Mouse (Mus musculus): Measurements from ENCODE around the gene Esrrb. TPM values are rescaled to one million over a fixed set of nuclear protein-coding genes. Genes with fewer than 3 reads are reported as not detected.

The Esrrb gene
- total RNA-seq, 2 experiments from 2014 or later = 11.0 to 15.4 TPM

DNA sequence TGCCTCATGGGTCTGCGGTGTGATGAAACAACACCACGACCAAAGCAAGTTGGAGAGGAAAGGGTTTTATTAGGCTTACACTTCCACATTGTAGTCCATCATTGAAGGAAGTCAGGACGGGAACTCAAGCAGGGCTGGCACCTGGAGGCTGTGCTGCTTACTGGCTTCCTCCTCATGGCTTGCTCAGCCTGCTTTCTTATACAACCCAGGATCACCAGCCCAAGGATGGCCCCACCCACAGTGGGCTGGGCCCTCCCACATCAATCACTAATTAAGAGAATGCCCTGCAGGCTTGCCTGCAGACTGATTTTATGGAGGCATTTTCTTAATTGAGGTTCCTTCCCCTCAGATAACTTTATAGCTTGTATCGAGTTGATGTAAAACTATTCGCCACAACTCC, 129.1 kb downstream of the Esrrb start:
- no peak for DNase-seq
- intact Hi-C loops (cut with DNase I) = no loop called here

DNA sequence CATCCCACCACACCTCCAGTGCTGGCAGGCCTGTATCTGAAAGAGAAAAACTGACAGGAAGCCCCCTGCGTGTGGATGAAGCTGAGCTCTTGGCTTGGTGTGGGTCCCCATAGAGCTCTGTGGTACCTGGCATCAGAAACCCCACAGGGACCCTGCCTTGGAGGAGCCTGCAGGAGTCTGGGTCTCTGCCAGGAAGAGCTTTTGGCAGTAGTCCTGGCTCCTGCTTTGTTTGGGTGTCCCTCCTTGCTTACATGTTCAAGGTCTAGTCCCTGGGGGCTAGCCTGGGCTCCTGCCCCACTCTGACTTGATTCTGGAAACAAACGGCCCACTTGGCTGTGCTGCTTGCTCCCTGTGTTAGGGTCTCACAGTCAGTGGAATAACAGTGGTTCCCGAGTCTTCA, 130.6 kb downstream of the Esrrb start:
- peak in 1 of 2 experiments; percentile 27 for DNase-seq
- intact Hi-C loops (cut with DNase I) = no loop called here

DNA sequence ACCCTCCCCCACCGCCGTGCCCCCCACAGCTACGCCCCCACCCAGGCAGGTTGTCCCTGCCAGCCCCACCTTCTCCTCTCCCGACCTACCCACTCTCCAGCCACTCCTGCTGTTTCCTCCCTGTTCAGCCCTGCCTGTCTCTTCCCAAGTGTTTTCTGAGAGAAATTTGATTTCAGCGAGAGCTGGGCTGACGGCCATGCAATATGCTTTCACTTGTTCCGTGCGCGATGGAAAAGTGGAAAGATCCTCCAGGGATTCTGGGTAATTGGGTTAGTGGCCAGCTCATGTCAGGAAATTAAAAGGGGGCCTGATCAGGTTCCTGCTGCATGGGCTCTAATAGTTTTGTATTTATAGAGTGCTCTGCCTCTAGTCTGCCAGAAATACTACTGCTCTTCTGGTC, 131.9 kb downstream of the Esrrb start:
- intact Hi-C loops (cut with DNase I) = no loop called here
- peak; percentile 34 to 36 for DNase-seq

DNA sequence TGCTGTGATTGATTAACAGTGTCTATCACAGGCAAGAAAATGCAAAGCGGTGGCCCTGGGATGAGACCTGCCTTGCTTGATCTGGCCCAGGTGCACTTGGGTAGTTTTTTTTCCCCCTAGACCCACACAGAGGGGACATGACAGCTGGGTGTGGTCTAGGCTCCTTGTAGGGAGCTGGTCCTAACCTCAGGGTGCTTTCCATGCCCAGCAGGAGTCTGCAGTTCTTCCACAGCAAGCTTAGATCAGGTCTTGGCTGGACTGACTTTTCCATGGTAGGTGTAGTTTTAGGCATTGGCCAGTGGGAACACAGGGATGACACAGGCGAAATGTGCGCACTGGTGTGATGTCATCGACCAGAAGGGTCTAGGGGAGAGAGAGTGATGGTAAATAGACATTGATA, 136.2 kb downstream of the Esrrb start:
- DNase-seq = no peak
- intact Hi-C loops (cut with DNase I) = loop anchor here (5.0 kb wide), 1 partner anchor 115 kb away; no protein-coding TSS in a partner anchor

GRCm38 (mm10) chr12:86498765-86499164, 137.8 kb downstream of the Esrrb start:
- DNase-seq = peak; percentile 93 to 94
- intact Hi-C loops (cut with DNase I) = loop anchor here (5.0 kb wide), 1 partner anchor 114 kb away; no protein-coding TSS in a partner anchor

GRCm38 (mm10) chr12:86501728-86502127, 140.8 kb downstream of the Esrrb start:
- DNase-seq = no peak

DNA sequence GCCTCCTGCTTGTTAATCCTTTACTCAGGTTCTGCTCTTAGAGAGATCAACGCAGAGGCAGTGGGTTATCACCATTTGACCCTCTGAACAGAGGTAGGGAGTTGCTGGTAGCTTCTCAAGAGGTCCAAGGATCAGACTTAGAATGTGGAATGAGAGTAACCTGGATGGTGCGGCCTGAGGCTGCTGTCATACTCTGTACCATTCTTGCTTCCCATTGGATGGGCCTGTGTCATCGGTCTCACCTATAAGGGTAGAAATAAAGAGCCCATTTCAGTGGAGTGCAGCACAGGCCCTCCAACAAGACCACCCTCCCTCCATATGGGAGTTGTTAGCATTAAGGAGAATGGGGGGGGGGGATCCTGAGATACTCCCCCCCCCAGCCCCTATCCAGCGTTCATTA, 143.0 kb downstream of the Esrrb start:
- no peak for DNase-seq
- intact Hi-C loops (cut with DNase I) = no loop called here

More at GRCm38 (mm10) chr12:86501728-86502127, 140.8 kb downstream of the Esrrb start:
- intact Hi-C loops (cut with DNase I) = no loop called here

DNA sequence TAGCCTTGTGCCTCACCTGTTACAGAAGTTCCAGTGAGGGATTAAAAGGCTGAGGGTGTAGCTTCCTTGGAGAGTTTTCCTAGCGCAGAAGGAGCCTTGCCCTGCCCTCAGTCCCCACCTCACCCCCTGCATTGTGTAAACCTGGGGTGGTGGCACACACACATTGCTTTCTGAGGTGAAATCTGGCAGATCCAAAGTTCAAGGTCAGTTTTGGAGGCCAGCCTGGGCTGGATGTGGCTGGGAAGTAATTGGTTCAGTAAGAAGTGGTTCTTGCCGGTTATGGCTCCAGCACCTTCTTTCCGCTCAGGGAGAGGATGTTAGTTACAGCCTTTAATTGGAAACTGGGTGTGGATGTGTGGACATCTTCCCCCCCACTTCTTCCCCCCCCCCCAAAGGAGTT, 143.4 kb downstream of the Esrrb start:
- intact Hi-C loops (cut with DNase I) = no loop called here
- DNase-seq = no peak

DNA sequence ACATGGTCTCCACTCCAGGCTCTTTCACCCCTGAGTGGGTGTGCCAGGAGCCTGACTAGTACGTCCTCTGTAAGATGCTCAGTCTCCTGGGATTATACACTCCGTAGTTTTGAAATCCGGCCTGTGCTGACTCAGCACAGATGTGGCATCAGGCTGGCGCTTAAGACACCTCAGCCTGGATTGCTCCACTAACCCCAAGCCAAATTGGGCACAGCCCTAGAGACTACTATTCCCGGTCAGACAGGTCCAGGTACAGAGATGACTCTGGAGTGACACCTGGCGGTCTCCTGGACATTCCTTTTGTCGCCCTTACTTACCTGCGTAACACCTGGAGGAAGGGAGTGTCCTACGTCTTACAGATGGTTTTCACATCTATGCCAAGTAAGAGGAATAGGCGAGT, 146.8 kb downstream of the Esrrb start:
- no peak for DNase-seq
- intact Hi-C loops (cut with DNase I) = no loop called here

DNA sequence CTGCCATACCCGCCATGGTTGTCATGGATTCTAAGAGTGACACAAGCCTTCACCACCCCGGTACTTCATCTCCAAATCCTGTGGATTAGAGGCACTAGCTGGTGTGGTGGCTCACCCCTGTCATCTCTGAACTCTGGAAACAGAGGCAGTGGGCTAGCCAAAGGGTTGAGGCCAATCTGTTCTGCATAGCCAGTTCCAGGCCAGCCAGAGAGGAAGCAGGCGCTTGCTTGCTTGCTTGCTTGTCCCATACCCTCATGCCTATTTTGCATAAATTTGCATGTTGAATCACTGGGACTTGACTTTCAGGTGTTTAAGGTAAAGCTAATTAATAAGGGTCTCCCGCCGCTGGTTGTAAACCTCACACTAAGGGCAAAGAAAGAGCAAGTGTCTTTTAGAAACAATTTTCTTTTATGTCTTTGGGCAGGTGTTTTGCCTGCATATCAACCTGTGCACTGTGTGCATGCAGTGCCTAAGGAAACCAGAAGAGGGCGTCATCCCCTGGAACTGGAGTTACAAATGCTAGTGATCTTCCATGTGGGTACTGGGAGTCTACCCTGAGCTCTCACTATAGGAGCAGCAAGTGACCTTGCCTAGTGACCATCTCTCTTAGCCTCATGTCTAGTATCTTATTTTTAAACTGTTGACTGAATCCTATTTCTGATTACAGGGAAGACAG, 147.5 kb downstream of the Esrrb start:
- intact Hi-C loops (cut with DNase I) = no loop called here
- DNase-seq = no peak

DNA sequence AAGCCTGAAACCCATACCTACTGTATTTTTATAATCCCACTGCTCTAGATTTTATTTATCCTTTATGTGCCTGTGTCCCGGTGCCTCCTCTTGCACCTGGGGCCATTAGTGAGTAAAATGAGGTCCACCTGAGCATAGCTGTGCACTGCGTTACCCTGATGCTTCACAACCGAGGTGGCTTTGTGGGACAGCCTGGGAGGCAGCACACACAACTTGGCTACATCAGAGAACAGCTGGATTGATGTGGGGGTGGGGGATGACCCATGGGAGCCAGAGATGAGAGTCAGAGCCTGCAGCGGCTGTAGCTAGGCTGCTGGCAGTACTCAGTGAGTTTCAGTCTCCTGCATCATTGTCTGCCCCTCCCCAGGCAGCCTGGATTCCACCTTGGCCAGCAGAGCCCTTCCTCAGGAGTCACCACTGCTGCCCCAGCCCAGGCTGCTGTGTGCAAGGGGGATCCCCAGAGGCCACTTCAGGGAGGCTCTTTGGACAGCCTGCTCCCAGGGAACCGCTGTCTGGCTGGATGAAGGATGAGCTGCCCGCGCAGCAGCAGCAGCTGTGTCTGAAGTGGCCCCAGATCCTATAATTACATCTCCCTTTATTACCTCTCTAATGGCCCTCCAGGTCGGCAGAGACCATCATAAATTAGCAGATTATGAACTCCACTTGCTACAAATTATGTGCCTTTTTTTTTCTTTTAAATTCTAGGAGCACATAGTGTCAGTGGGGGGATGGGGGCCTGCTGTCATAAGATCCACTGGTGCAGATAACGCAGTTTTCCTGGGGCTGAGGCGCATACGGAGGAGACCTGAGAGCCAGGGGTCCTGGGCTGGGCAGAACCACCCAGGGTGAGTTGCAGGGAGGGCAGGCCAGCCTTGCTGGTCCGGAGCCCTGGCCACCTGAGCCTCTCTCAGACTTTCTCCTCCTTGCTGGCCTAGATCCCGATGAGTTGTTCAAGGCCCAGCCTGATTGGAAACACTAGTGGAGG, 148.7 kb downstream of the Esrrb start:
- intact Hi-C loops (cut with DNase I) = no loop called here
- no peak for DNase-seq

DNA sequence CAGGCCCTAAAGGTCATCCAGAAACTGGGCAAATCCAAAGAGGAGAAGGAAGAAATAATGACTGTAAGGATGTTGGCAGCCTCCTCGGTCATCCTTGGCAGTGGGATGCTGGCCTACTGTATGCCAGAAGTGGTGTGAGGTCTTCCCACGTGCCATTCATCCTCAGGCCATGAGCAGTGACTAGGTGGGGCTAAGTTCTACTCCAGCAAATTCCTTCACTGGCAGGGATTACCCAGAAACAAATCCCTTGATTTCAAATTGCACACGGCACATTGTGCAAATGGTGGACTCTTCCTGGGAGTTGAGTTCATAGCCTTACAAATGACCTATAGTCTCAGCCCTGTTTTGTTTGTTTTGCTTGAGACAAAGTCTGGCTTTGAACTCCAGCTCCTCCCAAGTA, 151.4 kb downstream of the Esrrb start:
- no peak for DNase-seq
- intact Hi-C loops (cut with DNase I) = no loop called here

DNA sequence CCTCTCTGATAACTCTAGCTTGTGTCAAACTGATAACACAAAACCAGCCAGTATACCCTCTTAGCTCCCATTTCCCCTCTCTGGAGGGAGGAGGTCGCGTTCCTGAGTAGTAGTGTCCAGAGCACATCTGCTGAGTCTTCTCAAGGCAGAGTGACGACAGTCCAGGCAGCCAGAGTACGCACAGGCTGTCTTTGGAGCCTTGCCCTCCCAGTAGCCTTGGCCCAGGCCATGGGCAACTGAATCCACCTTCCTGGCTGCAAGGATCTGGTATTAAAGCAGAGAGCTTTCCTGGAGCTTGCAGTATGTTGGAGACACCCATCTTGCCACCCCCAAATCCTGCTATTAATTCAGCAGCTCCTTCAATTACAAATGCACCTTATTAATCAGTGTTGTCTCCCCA, 152.7 kb downstream of the Esrrb start:
- no peak for DNase-seq
- intact Hi-C loops (cut with DNase I) = no loop called here

DNA sequence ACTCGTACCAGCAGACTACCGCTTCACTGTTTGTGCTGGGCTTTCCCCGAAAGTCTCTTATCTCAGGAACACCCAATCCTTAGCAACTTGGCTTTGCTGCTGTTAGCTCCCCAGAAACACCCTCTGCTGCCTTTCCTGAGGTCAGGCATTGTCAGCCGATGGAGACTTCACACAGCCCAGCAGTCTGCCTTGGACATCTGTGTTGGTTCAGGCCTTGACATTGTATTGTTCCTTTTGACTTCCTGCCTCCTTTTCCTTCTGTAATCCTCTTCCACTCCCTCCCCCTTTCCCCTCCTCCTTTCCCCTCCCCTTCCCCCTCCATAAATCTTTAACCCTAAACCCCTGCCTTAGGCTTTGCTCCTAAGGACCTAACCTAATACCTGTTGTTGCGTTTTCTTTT, 155.7 kb downstream of the Esrrb start:
- intact Hi-C loops (cut with DNase I) = no loop called here
- DNase-seq = no peak

DNA sequence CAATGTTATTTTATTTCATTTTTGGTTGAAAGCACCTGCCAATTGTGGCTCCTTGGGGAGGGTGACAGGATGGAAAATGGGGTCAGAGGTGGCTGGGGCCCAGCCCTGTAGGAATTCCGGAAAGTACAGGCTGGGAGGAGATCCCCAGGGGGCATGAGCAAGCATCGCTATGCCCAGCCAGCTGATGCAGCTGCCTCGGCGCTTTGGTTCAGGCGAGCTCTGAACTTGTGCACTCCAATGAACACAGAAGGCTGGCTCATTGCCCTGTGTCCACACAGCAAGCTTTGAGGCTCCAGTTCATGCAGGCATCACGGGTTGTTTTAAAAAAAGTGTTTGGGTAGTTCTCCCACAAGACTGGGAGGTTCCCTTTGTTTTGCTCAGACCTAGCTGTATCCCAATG, 156.8 kb downstream of the Esrrb start:
- intact Hi-C loops (cut with DNase I) = no loop called here
- no peak for DNase-seq

DNA sequence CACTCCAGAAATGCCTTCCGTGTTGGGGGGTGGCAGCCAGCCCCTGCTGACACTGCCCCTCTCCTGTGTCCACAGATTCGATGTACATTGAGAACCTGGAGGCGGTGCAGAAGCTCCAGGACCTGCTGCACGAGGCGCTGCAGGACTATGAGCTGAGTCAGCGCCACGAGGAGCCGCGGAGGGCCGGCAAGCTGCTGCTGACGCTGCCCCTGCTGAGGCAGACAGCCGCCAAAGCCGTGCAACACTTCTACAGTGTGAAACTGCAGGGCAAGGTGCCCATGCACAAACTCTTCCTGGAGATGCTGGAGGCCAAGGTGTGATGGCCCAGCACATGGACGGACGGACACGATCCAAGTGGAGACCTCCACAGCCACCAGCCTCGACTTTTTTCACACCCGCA, 157.8 kb downstream of the Esrrb start:
- intact Hi-C loops (cut with DNase I) = no loop called here
- DNase-seq = no peak

- intact Hi-C loops (cut with DNase I) = no loop called here
- DNase-seq = peak; percentile 41 to 42
Measured at GRCm38 (mm10) chr12:86534283-86534682, 173.4 kb downstream of the Esrrb start.

- intact Hi-C loops (cut with DNase I) = no loop called here
- no peak for DNase-seq
Measured at GRCm38 (mm10) chr12:86537799-86538198, 176.9 kb downstream of the Esrrb start.

- intact Hi-C loops (cut with DNase I) = no loop called here
- peak in 1 of 2 experiments; percentile 18 for DNase-seq
Measured at GRCm38 (mm10) chr12:86538711-86539110, 177.8 kb downstream of the Esrrb start.

DNA sequence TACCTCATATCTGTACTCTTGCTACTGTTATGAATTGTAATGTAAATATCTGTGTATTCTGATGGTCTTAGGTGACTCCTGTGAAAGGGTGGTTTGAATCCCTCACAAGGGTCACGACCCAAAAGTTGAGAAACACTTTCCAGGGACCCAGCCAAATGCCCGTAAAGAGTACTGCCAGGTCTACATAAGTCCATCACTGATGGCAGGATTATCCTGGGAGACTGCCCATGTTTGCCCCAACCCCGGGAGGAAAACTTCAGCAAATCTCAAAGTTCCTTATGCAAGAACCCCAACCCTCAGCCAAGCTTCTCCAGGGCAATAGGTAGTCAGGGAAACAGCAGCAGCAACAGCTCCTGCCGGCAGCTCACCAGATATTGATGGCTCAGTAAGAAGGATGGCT, 178.6 kb downstream of the Esrrb start:
- DNase-seq = no peak
- intact Hi-C loops (cut with DNase I) = no loop called here

- DNase-seq = peak; percentile 24 to 42
- intact Hi-C loops (cut with DNase I) = no loop called here
Measured at GRCm38 (mm10) chr12:86547808-86548207, 186.9 kb downstream of the Esrrb start.

DNA sequence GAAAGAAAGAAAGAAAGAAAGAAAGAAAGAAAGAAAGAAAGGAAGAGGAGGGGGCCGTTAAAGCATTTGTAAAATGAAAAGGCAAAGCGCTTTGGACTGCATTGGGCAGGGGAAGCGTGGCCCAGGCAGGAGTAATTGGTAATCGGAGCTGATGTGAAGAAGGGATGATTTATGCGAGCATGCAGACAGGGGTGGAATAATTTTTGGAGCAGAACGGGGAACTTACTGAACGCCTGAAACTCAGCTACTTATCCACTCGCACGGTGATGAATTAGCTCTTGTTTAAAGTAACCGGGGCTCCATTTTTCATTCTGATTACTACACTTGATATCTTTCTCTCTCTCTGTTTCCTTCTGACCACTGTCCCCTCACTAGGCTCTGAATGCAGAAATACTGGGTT, 192.1 kb downstream of the Esrrb start:
- intact Hi-C loops (cut with DNase I) = no loop called here
- no peak for DNase-seq

All from heart, postnatal 10 days (tissue).